Mouse (Mus musculus) sigmoid colon, adult 10 weeks (tissue): Measurements from ENCODE around the gene Ankrd13d. TPM values are rescaled to one million over a fixed set of nuclear protein-coding genes. Genes with fewer than 3 reads are reported as not detected.

Source experiments
- polyA plus RNA-seq: library from polyadenylated mRNA; stranded (reverse); fragments of 350-450 nt; fragmentation: Illumina TruSeq; extraction: RNeasy Lipid Tissue Mini Kit (QIAGEN cat#74804); gene quantifications from one replicate; pipeline ENCODE4 v1.2.3, GENCODE M21; 2014; ENCODE audit warnings: low read depth, low replicate concordance

The Ankrd13d gene
- not detected for polyA plus RNA-seq

DNA sequence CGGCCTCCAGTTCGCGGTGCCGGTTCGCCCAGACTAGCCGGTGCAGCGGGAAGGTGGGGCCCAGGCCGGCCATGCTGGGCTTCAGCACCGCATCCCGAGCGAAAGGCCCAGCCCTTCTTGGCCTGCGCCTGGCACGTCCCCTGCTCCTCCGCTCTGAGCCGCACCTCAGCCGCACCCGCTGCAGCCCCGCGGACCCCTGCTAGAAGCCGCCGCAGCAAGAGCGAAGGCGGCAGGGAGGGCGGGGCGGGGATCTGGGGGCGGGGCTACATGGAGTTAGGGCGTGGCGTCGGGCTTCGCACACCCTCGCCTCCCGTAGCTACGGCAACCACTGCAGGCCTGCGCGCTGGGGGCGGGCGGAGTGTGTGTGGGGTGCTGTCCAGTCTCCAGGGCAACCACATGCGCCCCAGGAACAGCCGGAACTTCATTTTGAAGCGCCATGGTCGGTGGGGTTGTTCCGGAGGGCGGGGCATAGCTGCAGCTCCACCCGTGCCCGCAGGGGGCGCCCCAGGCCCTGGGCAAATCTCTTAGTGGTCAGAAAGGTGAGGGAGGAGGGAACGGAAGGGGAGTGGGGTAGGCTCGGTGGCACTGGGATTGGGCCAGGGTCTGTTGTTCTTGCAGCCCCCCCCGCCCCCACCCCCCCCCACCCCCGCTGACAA lies at the start of gene Ankrd13d:
Gene Ankrd13d (minus strand): TSS at position 240 of the 656 bp plus-strand sequence.

DNA sequence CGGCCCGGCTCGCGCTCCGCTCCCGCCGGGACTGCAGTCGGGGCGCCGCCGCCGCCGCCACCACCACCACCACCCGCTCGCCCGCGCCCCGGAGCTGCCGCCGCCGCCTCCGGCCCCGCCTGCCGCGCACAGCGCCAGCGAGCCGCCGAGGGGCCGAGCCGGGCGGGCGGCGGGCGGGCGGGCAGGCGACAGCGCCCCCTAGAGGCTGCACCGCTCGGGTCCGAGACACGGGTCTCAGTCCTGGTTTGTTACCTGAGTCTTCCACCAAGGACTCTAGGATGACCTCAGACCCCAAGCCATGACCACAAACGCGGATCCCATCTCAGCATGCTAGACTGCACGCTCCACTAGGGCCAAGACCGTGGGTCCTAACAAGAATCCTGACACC lies 23.2 kb upstream of the Ankrd13d start, which contains the start of gene Grk2:
Gene Grk2 (minus strand): TSS at position 33 of the 388 bp plus-strand sequence.

GRCm38 (mm10) chr19:4268566-4269361 lies 14.2 kb downstream of the Ankrd13d start, which contains the start of gene Ssh3:
Gene Ssh3, minus strand, starts transcription at chr19:4269180.

GRCm38 (mm10) chr19:4231253-4232185 lies 51.4 kb downstream of the Ankrd13d start, which contains the start of gene Pold4:
Gene Pold4, plus strand, starts transcription at chr19:4231899.

Other genes starting within 250 kb of the Ankrd13d start
- gene Gstp1, start 245.2 kb downstream of the Ankrd13d start, polyA plus RNA-seq = 27.6 TPM
- gene Gstp2, start 237.1 kb downstream of the Ankrd13d start, polyA plus RNA-seq = 2.6 TPM
- not detected for gene Gstp3, start 223.6 kb downstream of the Ankrd13d start, polyA plus RNA-seq
- gene Cabp2, start 201.6 kb downstream of the Ankrd13d start, polyA plus RNA-seq = not detected
- 4.7 TPM for gene Cdk2ap2, start 186.0 kb downstream of the Ankrd13d start, polyA plus RNA-seq
- gene Pitpnm1, start 183.1 kb downstream of the Ankrd13d start, polyA plus RNA-seq = 0.63 TPM
- gene Aip, start 157.3 kb downstream of the Ankrd13d start, polyA plus RNA-seq = 0.47 TPM
- not detected for gene Gpr152, start 143.3 kb downstream of the Ankrd13d start, polyA plus RNA-seq
- gene Cabp4, start 139.1 kb downstream of the Ankrd13d start, polyA plus RNA-seq = 0.66 TPM
- gene Coro1b, start 134.5 kb downstream of the Ankrd13d start, polyA plus RNA-seq = 53.4 TPM
- 10.0 TPM for gene Ptprcap, start 129.5 kb downstream of the Ankrd13d start, polyA plus RNA-seq
- 3.2 TPM for gene Rps6kb2, start 119.8 kb downstream of the Ankrd13d start, polyA plus RNA-seq
- 1.9 TPM for gene Carns1, start 107.7 kb downstream of the Ankrd13d start, polyA plus RNA-seq
- 1.2 TPM for gene Tbc1d10c, start 91.9 kb downstream of the Ankrd13d start, polyA plus RNA-seq
- gene Ppp1ca, start 91.1 kb downstream of the Ankrd13d start, polyA plus RNA-seq = 90.7 TPM
- gene Rad9a, start 81.5 kb downstream of the Ankrd13d start, polyA plus RNA-seq = 2.5 TPM
- gene Clcf1, start 68.9 kb downstream of the Ankrd13d start, polyA plus RNA-seq = 0.44 TPM
- not detected for gene AC109138.7, start 68.8 kb downstream of the Ankrd13d start, polyA plus RNA-seq
- not detected for gene Pold4, start 51.2 kb downstream of the Ankrd13d start, polyA plus RNA-seq
- gene Ssh3, start 14.0 kb downstream of the Ankrd13d start, polyA plus RNA-seq = 9.6 TPM
- gene Grk2, start 23.1 kb upstream of the Ankrd13d start, polyA plus RNA-seq = 17.6 TPM
- gene Kdm2a, start 115.1 kb upstream of the Ankrd13d start, polyA plus RNA-seq = 81.4 TPM
- 0.91 TPM for gene Rhod, start 156.3 kb upstream of the Ankrd13d start, polyA plus RNA-seq
- not detected for gene Syt12, start 194.3 kb upstream of the Ankrd13d start, polyA plus RNA-seq
- 7.6 TPM for gene 2010003K11Rik, start 215.4 kb upstream of the Ankrd13d start, polyA plus RNA-seq
- 0.50 TPM for gene Pcx, start 227.3 kb upstream of the Ankrd13d start, polyA plus RNA-seq